Mouse (Mus musculus): Measurements from ENCODE around the gene Cyb5r2.

GRCm38 (mm10) chr7:107747954-107748353 is 9.9 kb downstream of the Cyb5r2 start:
- peak; percentile 59 for TF ChIP-seq CTCF (IDR thresholded peaks at IDR 0.05; ENCODE audit: control insufficient read depth, insufficient read depth, low read length)
- no peak for TF ChIP-seq POLR2A (IDR thresholded peaks at IDR 0.05; ENCODE audit: borderline replicate concordance, control insufficient read depth, low read depth, low read length)

All from bone marrow, adult 2 months (tissue).